Mouse (Mus musculus) testis, adult 2 months (tissue): ENCODE measurements around the gene Gpr1.

Experiments used
- CTCF ChIP-seq: fragments of 200-500 bp; IDR thresholded peaks from 2 replicates; pipeline ENCODE4 v1.5.1; 2012; ENCODE audit warnings: low read depth, mild to moderate bottlenecking, inconsistent platforms, low read length, moderate library complexity; ENCODE audit not compliant: control insufficient read depth, insufficient read depth, insufficient replicate concordance
- POLR2A ChIP-seq: fragments of 200-500 bp; IDR thresholded peaks from 2 replicates; pipeline ENCODE4 v1.6.1; 2012; ENCODE audit warnings: low read depth, mild to moderate bottlenecking, inconsistent platforms, low read length, moderate library complexity; ENCODE audit not compliant: control insufficient read depth

DNA sequence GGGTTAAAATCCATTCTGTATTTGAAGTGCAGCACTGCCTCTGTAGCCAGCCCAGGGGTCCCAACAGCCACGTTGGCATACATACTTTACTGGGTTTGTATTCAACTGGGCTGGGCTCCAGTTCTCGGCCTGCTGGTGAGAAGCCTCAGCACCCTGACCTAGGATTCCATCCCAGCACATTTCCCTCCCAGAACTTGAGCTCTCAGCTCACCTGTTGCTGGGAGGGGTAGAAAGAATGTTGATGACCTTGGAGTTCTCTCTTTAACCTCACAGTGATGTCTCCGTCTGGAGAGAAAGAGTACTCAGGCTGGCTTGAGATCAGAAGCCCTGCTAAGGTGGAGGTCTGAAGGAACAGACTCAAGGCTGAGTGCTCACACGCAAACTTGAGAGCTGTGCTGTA is 25.0 kb upstream of the Gpr1 start:
- TF ChIP-seq CTCF = no peak
- no peak; the same call in 1 of the 2 replicates for TF ChIP-seq POLR2A
